In genomic region chr9:100277361-100277760, GRCm38 (mm10) we compare ENCODE assay signal across 23 mouse cellular contexts.
DNase-seq lines count a peak whose midpoint lies in the region; ATAC-seq and TF ChIP-seq lines count a peak whose summit lies in the region.
"Had no signal": no experiment of that assay in that cellular context is flagged by ENCODE, and none has a peak within 500 bp of the region (broad histone marks: within the 10 kb centered on the region; RNA-seq: fewer than 3 reads in every experiment).

No protein-coding gene starts in this region.

- intact Hi-C loops in heart, adult 2 months (cut with DNase I), result no loop called here

- WGBS in heart, adult 2 months, result 49% methylated on average over 13 of the region's 13 CpGs
- 42% methylated on average over 13 of the region's 13 CpGs for WGBS in kidney, postnatal 0 days

- TF ChIP-seq EP300 in heart, adult 2 months (IDR thresholded peaks at IDR 0.05; ENCODE audit: insufficient read depth, low read depth, low read length), result no peak

- no peaks in the 10 kb centered on the region for H3K27me3 ChIP-seq in heart, adult 2 months (ENCODE audit: control insufficient read depth, insufficient read depth, low read length)
- H3K27me3 ChIP-seq in kidney, postnatal 0 days (ENCODE audit: insufficient read depth, low read length), result no peaks in the 10 kb centered on the region

- H3K4me2 ChIP-seq in kidney, postnatal 0 days (ENCODE audit: low read length), result no peak overlapping the region
- H3K4me2 ChIP-seq: forebrain, embryonic 13.5 days; heart, embryonic 13.5 days; hindbrain, embryonic 15.5 days had no signal

- peak; percentile 65 to 74 for DNase-seq in cerebellum, postnatal 10 days
- no peak for DNase-seq in cerebellum, adult 18-20 months
- DNase-seq in heart, adult 11 months, result peak; percentile 87
- DNase-seq in heart, adult 2 months, result no peak
- peak; percentile 4 for DNase-seq in kidney, postnatal 0 days (ENCODE audit: low spot score)
- no peak for DNase-seq in kidney, adult 18-20 months
- DNase-seq in brain, embryonic 14.5 days (ENCODE audit: low read depth), result peak; percentile 30
- DNase-seq in layer of hippocampus, adult 8-10 months (ENCODE audit: low spot score in 2 of 2), result no peak
- DNase-seq: adrenal gland, adult 8-10 months; adrenal gland, postnatal 25 days; cerebellum, adult 2 months; gastrocnemius, postnatal 14 days; heart, adult 18-20 months; heart, postnatal 14 days; heart, postnatal 4 days had no signal

- no peaks in the 10 kb centered on the region for H3K9me3 ChIP-seq in kidney, postnatal 0 days (replicated peaks; ENCODE audit: low read length)
- H3K9me3 ChIP-seq: forebrain, embryonic 10.5 days; forebrain, embryonic 13.5 days; heart, embryonic 10.5 days; heart, embryonic 13.5 days; hindbrain, embryonic 15.5 days had no signal

- no peak for TF ChIP-seq POLR2A in heart, adult 2 months (IDR thresholded peaks at IDR 0.05; ENCODE audit: insufficient read depth, low read depth, low read length)
- no peak for TF ChIP-seq POLR2A in brain, embryonic 14.5 days (IDR thresholded peaks at IDR 0.05; ENCODE audit: borderline replicate concordance, extremely low read depth, insufficient read depth, insufficient read length, poor library complexity, severe bottlenecking)

- no peak overlapping the region for H3K4me3 ChIP-seq in heart, adult 2 months
- H3K4me3 ChIP-seq in kidney, postnatal 0 days (replicated peaks; ENCODE audit: low read depth, low read length), result no peak overlapping the region
- H3K4me3 ChIP-seq: forebrain, embryonic 10.5 days; forebrain, embryonic 13.5 days; heart, embryonic 10.5 days; heart, embryonic 13.5 days; hindbrain, embryonic 15.5 days had no signal

- no peak overlapping the region for H3K27ac ChIP-seq in heart, adult 2 months
- H3K27ac ChIP-seq in kidney, postnatal 0 days, result no peak overlapping the region
- H3K27ac ChIP-seq: forebrain, embryonic 10.5 days; forebrain, embryonic 13.5 days; heart, embryonic 10.5 days; heart, embryonic 13.5 days; hindbrain, embryonic 15.5 days had no signal

- no peaks in the 10 kb centered on the region for H3K4me1 ChIP-seq in heart, adult 2 months (ENCODE audit: control insufficient read depth, insufficient read depth, low read length)
- no peaks in the 10 kb centered on the region for H3K4me1 ChIP-seq in kidney, postnatal 0 days (replicated peaks; ENCODE audit: insufficient read depth, low read length)

- TF ChIP-seq CTCF in heart, adult 2 months (IDR thresholded peaks at IDR 0.05), result no peak
- no peak for TF ChIP-seq CTCF in kidney, postnatal 0 days (IDR thresholded peaks at IDR 0.05; ENCODE audit: low read depth)
- no peak for TF ChIP-seq CTCF in brain, embryonic 14.5 days (IDR thresholded peaks at IDR 0.05; ENCODE audit: borderline replicate concordance, extremely low read depth, insufficient read depth, insufficient read length)

- H3K36me3 ChIP-seq in heart, adult 2 months (ENCODE audit: control insufficient read depth, insufficient read depth, low read length), result no peaks in the 10 kb centered on the region
- no peaks in the 10 kb centered on the region for H3K36me3 ChIP-seq in kidney, postnatal 0 days (ENCODE audit: insufficient read depth, low read length)
- H3K36me3 ChIP-seq: forebrain, embryonic 10.5 days; heart, embryonic 10.5 days; heart, embryonic 13.5 days; hindbrain, embryonic 15.5 days had no signal

- ATAC-seq in kidney, postnatal 0 days (replicated peaks; ENCODE audit: low FRiP score, low read depth), result no peak
- ATAC-seq: activated CD4-positive, CD25-positive, alpha-beta regulatory T cell, adult 4 months; forebrain, embryonic 13.5 days; forebrain, embryonic 16.5 days; intestine, postnatal 0 days had no signal

- H3K79me2 ChIP-seq in heart, adult 2 months (replicated peaks; ENCODE audit: control insufficient read depth, insufficient read depth, low read length), result no peaks in the 10 kb centered on the region

- H3K9ac ChIP-seq in heart, adult 2 months (ENCODE audit: low read depth, low read length), result no peak overlapping the region
- H3K9ac ChIP-seq in kidney, postnatal 0 days (ENCODE audit: low read depth, low read length), result no peak overlapping the region
- H3K9ac ChIP-seq: forebrain, embryonic 13.5 days; heart, embryonic 13.5 days; hindbrain, embryonic 15.5 days had no signal

Comparison
In these comparisons a context has a peak if more than half of its experiments do, and no peak if none do; other contexts are left out.
1. DNase-seq: peak in cerebellum, postnatal 10 days (2 of 2), heart, adult 11 months (single experiment), kidney, postnatal 0 days (single experiment) and brain, embryonic 14.5 days (single experiment); none in cerebellum, adult 18-20 months (0 of 2), heart, adult 2 months (0 of 2), kidney, adult 18-20 months (single experiment) and layer of hippocampus, adult 8-10 months (0 of 2).